Mouse (Mus musculus): ENCODE measurements around the gene Eif1ax.
"Not testable (repeated sequence)": the region's sequence is repeated elsewhere in the genome, so short reads cannot be mapped to it uniquely, and the experiment has no call there.

Eif1ax gene

DNA sequence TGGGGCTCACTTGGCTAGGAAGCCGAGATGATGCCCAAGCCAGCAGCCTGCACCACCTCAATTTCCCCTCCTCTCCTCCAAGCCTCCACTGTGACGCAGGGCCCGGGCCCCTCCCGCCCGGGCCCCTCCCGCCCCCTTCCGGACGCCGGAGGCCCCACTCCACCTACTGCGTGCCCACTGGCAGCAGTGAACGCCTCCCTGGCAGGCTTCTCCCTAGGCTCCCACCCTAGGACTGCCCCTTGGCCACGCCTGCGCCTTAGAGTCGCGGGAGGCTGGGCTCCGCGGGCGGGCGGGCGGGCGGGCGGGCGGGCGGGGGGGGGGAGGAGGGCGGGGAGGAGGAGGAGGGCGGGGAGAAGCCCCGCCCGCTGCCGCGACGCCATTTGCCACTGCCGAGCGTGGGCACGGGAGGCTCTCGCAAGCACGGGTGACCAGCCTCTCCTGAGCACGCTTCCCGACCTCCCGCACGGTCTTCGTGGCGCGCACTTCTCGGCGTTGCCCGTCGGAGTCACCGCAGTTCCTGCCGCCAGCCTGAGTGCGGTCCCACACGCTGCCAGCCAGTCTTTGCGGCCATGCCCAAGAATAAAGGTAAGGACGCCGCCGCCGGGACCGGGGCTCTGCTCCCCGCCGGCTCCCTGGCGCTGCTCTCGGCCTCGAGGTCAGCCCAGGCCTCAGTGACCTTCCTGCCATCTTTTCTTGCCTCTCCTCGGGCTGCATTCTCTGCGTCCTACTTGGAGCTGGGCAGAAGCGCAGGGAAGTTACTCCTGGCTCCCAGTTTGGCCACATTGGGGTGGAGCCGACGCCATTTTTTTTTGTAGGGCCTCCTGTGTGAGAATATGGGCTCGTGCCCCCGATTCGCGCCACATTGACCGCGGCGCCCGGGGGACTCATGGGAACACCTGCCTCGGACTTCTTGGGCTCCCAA is at the start of gene Eif1ax:
Eif1ax (plus strand) TSS at position 348 of the 922 bp plus-strand sequence.
- DNase-seq (ENCODE audit: low spot score): peak; percentile 75

DNA sequence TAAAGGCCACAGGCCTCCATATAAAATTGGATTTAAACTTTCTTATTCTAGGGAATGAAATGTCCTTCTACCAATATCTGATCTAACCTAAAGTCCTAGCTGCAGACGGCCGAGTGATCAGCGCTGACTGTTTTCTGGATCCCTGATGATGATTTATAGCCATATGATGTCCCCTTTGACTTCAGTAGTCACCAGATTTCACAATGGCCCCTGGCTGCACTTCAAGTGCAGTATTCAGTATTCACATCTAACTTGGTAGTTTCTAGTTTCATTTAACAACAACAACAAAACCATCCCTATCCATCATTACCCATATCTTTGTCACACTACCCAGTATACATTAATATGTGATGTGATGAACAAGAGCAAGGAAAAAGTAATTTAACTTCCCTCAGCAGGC is 7.5 kb upstream of the Eif1ax start:
- no peak for DNase-seq (ENCODE audit: low spot score)

DNA sequence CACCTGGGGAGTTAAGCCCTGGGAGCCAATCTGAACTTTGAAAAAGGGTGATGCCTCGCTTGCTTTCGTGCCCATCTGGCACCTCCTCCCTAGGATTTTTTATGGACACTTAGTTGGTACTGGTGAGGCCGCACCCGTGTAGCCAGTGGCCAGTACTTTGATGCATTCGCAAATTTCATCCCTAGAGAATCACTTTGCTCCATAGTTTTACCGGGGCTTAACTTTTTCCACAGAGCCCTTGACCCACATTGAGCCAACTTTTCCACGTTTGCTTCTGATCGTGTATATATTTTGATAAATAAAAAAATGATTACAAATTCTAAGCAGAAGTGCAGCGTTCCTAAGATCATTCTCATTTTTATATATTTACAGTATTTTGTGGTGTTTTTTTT is 771 bp downstream of the Eif1ax start:
- DNase-seq (ENCODE audit: low spot score): no peak

DNA sequence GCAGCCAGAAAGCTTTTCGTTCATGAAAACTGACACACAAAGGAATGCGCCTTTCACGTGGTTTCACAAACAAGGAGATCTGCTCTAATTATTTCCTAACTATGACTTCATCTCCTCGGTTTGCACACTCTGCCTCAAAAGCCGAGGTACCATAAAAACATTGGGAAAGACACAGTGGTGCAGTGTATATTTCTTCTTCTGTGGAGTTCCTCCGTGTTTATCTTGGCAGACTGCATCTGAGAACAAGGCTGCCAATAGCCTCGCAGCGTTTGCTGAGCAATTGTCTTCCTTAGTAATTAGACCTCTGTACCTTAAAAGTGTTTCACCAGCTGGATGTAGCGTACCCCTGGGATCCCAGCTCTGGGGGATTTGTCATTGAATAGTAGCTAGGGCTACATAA is 15.1 kb downstream of the Eif1ax start:
- no peak for DNase-seq (ENCODE audit: low spot score)

DNA sequence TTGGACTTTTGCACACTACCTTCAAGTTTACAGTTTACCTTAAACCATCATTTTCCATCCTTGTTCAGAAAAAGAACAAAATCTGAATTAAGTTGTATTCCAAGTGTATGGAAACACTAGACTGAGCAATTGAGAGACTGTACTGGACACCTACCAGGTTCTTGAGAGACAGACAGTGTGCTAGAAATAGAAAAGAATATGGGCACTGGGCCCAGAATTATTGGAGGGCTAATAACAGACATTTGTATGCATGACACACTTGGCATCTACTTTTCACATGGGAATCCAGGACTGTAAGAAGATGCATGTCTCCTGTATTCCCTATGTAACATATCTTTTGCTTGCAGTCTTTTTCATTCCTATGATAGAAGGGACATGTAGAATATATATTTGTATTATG is 17.0 kb downstream of the Eif1ax start:
- no peak for DNase-seq (ENCODE audit: low spot score)

DNA sequence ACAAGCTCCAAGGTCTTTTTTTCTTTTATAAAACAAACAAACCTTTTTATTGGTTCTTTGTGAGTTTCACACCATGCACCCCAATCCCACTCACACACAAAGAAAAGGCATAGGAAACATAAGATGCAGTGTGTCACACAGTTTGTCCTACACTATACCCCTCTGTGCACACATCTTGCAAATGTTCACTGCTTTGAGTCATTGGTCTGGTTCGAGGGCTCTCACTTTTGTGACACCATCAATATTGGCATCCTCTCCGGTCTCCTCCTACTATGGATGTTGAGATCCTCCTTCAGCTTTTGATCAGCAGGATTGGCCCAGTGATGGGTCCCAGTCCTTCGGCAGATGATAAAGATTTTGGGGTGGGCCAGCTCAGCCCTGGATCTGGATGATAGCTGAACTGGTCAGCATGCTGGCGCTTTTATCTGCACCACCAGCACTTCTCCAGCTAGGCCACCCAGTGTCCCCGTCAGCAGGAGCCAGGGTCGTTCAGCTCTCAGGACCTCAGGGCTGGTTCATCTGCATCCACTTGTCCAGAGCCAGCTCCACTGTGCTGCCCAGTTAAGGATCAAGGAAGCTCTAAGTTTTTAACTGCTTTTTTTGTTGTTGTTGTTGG is 18.5 kb downstream of the Eif1ax start:
- DNase-seq (ENCODE audit: low spot score): no peak

DNA sequence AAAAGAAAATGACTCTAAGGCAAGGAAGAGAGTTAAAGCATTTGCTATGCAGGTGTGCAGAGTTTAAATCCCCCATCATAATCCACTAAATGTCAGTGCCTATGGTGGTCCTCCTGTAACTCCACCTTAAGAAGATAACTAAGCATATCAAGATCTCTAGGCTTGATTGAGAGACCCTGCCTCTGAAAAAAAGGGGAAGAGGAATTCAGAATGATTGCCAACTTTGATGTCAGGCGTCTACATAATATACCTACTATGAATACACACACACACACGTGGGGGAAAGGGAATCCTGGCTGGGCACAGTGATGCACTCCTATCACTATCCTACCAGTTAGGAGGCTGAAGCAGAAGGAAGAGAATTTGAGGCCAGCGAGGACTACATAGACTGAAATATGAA is 19.3 kb downstream of the Eif1ax start:
- no peak for DNase-seq (ENCODE audit: low spot score)

DNA sequence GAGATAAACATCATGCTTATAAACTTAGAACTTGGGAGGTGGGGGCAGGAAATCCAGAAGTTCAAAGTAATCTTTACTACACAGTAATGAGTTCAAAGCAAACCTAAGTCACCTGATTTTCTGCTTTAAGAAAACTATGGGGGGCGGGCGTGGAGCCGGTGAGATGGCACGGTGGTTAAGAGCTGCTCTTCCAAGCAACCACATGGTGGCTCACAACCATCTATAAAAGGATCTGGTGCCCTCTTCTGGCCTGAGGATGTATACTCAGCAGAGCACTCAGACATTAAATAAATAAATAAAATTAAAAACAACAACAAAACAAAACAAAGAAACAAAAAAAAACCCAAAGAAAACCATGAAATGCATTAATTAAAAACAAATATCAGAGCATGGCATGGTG is 37.3 kb downstream of the Eif1ax start:
- no peak for DNase-seq (ENCODE audit: low spot score)

DNA sequence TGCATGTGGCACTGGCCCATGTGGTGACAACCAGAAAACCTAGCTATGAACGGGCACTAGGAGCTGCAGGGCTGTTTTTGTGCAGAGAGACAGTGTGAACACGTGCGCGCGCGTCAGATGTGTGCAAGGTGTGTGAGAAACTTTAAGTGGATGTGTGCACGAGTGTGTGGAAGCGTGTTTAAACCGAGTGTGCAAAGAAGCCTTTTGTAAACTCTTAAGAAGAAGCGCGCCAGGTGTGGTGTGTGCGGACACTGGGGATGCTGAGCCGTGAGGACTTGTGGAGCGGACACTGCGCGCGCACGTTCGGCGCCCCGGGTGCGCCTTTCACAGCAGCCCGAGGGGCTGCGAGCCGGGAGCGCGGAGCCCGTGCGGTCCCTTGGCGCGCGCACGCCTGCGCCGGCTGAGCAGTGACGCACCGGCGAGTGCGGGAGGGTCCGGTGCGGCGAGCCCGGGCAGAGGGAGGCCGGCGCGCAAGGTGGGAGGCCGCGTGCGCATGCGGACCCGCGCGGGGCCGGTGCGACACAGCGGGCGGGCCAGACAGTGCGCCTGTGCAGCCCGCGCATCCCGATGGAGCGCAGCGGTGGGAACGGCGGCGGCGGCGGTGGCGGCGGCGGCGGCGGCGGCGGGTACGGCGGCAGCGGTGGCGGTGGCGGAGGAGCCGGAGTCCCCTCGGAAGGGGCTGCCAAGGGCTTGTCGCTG is 42.3 kb downstream of the Eif1ax start, which contains the start of gene Map7d2:
Map7d2 (plus strand) TSS at position 443 of the 699 bp plus-strand sequence.
- peak; percentile 14 for DNase-seq (ENCODE audit: low spot score)

DNA sequence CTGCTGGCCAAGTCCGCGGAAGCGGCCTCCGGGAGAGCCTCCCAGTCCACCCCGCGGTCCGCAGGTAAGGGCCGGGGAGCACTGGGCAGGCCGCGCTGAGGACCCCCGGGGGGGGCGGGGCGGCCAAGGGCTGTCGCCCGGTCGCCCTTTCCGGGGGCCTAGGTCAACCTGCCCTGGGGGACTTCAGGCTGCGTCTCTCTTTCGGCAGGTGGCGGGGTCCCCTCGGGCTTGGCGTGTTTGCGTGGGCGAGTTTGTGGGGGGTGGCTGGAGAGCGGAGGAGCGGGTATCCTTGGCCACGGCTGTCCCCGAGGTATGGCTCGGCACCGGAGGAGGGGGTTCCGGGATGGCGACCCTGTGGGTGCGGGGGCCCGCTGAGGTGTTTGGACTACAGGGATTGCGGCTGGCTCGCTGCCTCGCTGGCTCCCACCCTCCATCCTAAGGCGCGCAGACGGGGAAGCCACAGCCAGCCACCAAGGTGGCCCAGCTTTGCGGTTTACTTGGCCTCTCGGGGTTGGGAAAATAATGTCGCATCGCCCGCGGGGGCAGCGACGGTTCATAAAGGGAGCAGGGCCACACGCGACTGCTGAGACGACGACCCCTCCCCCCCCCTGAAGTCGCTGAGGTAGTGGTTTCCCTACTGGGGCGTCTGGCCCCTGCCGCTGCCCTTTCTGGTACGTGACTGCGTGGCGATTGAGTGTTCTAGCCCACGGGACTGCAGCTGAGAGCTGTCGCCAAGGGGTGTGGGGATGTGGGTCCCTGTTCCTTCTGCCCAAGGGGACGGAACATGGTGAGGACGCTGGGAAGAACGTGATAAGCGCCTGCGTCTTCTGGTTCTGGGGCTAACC is 43.1 kb downstream of the Eif1ax start:
- DNase-seq (ENCODE audit: low spot score): peak; percentile 3

DNA sequence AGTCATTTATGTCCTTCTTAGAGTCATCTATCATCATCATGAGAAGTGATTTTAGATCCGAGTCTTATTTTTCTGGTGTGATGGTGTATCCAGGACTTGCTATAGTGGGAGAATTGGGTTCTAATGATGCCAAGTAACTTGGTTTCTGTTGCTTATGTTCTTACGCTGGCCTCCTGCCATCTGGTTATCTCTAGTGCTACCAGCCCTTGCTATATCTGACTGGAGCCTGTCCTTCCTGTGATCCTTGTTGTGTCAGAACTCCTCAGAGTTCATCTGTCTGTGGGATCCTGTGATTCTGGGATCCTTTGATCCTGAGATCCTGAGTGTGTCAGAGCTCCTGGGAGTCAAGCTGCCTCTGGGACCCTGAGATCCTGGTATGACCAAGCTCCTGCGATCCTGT is 58.5 kb downstream of the Eif1ax start:
- not testable (repeated sequence) for DNase-seq (ENCODE audit: low spot score)
